Mouse (Mus musculus): Measurements from ENCODE around the gene Gsdma2.

DNA sequence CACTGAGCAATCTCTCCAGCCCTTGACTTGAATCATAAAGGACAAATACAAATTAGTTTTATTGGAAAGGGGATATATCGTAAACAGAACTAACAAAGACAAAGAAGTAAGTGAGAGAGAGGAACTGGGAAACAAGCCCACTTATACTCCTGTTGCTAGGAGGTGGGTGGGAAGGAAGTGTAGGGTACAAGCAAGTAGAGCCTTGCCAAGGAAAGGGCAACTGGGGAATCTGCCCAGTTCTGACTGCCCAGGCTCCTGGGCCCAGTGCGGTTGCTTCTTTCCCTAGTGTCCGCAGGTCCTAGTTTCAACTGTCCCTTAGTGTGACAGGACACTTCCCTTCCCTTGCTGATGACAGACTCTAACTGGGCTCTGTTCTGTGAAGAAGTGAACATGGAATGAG lies 17.9 kb upstream of the Gsdma2 start:
- no peak for TF ChIP-seq CTCF (IDR thresholded peaks at IDR 0.05; ENCODE audit: insufficient read depth, low read length)
- no peak for TF ChIP-seq POLR2A (IDR thresholded peaks at IDR 0.05; ENCODE audit: borderline replicate concordance, extremely low read depth, low read depth, low read length)
